Mouse (Mus musculus) 416B (cell line): ENCODE results near the gene Tmem150a.

ENCODE experiments used
- DNase-seq: peaks from one replicate; pipeline ENCODE4 v3.0.0; 2011; ENCODE audit warnings: low read depth

Tmem150a gene

GRCm38 (mm10) chr6:72374206-72374605, 19.0 kb downstream of the Tmem150a start:
- DNase-seq = no peak

GRCm38 (mm10) chr6:72374820-72375563, 19.7 kb downstream of the Tmem150a start:
- peak; percentile 89 for DNase-seq

- DNase-seq = no peak
Measured at GRCm38 (mm10) chr6:72378510-72379234, 23.4 kb downstream of the Tmem150a start.

GRCm38 (mm10) chr6:72379377-72380130, 24.3 kb downstream of the Tmem150a start:
- DNase-seq = peak; percentile 75

GRCm38 (mm10) chr6:72380131-72380770, 25.0 kb downstream of the Tmem150a start, which contains the start of gene Vamp5:
TSS of gene Vamp5 (minus strand) at chr6:72380468.
- peak; percentile 78 for DNase-seq

GRCm38 (mm10) chr6:72382494-72382893, 27.2 kb downstream of the Tmem150a start:
- DNase-seq = no peak

GRCm38 (mm10) chr6:72383142-72383820, 28.0 kb downstream of the Tmem150a start:
- peak; percentile 83 for DNase-seq

- peak; percentile 48 for DNase-seq
Measured at GRCm38 (mm10) chr6:72383952-72384351, 28.7 kb downstream of the Tmem150a start.

GRCm38 (mm10) chr6:72385258-72385657, 30.0 kb downstream of the Tmem150a start:
- DNase-seq = no peak

GRCm38 (mm10) chr6:72386561-72386960, 31.3 kb downstream of the Tmem150a start:
- DNase-seq = no peak

GRCm38 (mm10) chr6:72387816-72388215, 32.6 kb downstream of the Tmem150a start:
- DNase-seq = no peak

GRCm38 (mm10) chr6:72388266-72388665, 33.0 kb downstream of the Tmem150a start:
- DNase-seq = no peak

- no peak for DNase-seq
Measured at GRCm38 (mm10) chr6:72388791-72389329, 33.6 kb downstream of the Tmem150a start.

- peak; percentile 99 for DNase-seq
Measured at GRCm38 (mm10) chr6:72389471-72389940, 34.3 kb downstream of the Tmem150a start.

- peak; percentile 87 for DNase-seq
Measured at GRCm38 (mm10) chr6:72389941-72390771, 34.9 kb downstream of the Tmem150a start, which contains the start of gene Vamp8. TSS of gene Vamp8 (minus strand) at chr6:72390703.

GRCm38 (mm10) chr6:72390795-72391521, 35.7 kb downstream of the Tmem150a start:
- peak; percentile 89 for DNase-seq

GRCm38 (mm10) chr6:72392341-72392740, 37.1 kb downstream of the Tmem150a start:
- DNase-seq = no peak

GRCm38 (mm10) chr6:72396837-72397251, 41.6 kb downstream of the Tmem150a start:
- DNase-seq = peak; percentile 67

GRCm38 (mm10) chr6:72399967-72400366, 44.7 kb downstream of the Tmem150a start:
- no peak for DNase-seq
